Mouse (Mus musculus): ENCODE measurements around the gene Tcf15. TPM values are rescaled to one million over a fixed set of nuclear protein-coding genes. Genes with fewer than 3 reads are reported as not detected.

Tcf15 gene
- total RNA-seq, 2 experiments from 2014 or later: 16.4 to 18.9 TPM

GRCm38 (mm10) chr2:152122896-152123295 lies 20.5 kb upstream of the Tcf15 start:
- no peak for DNase-seq

DNA sequence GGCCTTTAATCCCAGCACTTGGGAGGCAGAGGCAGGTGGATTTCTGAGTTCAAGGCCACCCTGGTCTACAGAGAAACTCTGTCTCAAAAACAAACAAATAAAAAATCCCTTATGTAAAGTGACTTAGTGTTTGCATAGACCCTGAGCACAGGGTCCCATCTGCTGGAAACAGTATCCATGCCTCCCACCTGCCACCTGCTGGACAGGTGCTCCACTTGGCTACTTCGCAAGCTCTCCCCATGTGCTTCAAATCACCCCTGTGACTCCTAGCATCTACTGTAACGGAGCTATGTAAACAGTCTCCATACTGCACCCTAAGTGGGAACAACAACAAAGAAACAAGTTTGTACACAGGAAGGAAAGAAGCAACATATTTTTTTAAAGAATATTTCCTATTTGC lies 14.8 kb upstream of the Tcf15 start:
- DNase-seq: no peak

- no peak for DNase-seq
Observed at GRCm38 (mm10) chr2:152129778-152130177, 13.6 kb upstream of the Tcf15 start.

DNA sequence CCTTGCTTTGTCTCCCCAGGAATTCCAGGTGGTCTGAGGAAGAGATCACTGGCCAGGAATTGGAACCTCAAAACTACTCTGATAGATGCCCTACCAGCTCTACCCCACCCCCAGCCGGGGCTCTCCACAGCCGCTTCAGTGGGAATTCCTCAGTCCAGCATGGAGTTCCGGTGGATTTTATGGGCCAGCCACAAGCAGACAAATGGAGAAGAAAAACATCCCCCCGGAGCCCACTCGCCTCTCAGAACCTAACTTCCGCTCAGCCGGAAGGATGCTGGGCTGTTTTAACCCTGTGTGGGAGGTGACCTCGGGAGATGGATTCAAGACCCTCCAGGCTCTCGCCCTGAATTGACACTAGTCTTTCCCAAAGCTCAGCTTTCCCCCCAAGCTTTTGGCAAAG lies 11.3 kb upstream of the Tcf15 start:
- DNase-seq: no peak

DNA sequence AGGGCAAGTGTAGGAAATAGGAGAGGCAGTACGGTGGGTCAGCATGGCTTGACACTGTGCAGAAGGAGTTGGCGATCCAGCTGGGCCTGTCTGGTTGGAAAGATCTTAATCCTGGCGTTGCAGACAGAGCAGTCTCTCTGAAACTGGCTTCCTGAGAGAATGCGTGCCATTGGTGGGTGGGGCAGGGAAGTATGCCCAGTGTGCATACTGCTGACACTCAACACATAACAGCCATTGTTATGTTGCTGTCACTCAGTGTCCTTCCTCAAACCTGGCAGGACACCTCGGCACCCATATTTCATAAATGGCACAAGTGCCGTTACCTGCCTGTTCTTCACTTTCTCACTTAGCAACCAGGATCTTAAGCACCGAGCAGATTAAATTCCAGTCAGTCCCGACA lies 10.7 kb upstream of the Tcf15 start:
- no peak for DNase-seq

- no peak for DNase-seq
Observed at GRCm38 (mm10) chr2:152139191-152139987, 4.0 kb upstream of the Tcf15 start.

GRCm38 (mm10) chr2:152140941-152141340 lies 2.4 kb upstream of the Tcf15 start:
- DNase-seq: no peak

DNA sequence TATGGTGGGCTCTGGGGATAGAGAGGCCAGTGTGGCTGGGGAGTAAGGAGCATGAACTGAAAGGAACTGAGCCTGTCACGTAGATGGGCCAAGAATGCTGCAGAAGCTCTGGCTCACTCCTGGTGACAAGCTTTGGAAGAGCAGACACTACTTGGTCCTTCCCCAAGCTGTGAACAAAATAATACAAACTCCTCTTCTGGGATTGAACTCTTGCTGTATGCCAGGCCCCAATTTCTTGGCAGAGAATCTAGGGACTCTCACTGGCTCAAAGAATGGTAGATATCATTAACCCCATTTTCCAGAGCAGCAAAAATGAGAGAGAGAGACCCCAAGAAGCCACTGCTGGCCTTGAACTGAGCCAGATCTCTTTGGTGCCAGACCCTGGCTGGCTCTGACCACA lies 1.9 kb upstream of the Tcf15 start:
- no peak for DNase-seq

DNA sequence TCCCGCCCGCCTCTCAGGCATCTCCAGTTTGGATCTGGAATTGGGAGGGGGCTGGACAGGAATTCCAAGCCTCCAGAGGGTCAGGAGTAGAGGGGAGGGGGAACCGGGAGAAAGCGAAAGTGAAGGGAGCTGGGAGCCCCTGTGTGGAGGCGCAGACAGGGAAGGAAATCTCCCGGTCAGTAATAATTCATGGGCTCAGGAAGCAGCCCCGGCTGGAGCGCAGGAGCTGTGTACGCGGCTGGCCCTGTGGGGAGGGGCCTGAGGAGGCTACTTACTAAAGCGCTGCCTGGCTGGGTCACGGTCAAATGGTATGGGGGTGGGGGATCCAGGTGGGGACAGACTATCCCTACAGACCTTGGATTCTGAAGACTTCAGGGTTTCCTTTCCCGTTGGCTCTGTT lies 1.3 kb upstream of the Tcf15 start:
- peak; percentile 54 to 68 for DNase-seq

DNA sequence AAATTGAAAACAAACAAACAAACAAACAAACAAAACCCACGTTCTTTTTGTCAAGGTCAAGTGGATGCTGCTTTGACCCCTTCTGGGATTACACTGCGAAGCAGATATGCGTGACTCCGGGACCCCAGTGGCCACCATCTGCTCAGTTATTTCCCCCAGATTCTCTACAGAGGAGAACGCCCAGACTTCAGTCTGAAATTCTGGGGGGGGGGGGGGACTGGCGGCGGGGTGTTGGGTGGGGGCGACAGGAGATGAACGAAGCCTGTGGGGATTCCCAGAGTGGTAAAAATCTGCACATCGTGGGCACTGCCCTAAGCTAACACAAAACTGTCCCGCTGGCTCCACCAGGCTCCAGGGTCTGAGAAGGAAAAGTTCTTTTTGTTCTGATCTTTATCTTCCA lies 790 bp upstream of the Tcf15 start:
- DNase-seq: no peak

GRCm38 (mm10) chr2:152144158-152144450 lies 743 bp downstream of the Tcf15 start:
- DNase-seq: no peak

GRCm38 (mm10) chr2:152144501-152144900 lies 1.1 kb downstream of the Tcf15 start:
- no peak for DNase-seq

- no peak for DNase-seq
Observed at GRCm38 (mm10) chr2:152145711-152146110, 2.4 kb downstream of the Tcf15 start.

GRCm38 (mm10) chr2:152147079-152147478 lies 3.7 kb downstream of the Tcf15 start:
- no peak for DNase-seq

GRCm38 (mm10) chr2:152148675-152149074 lies 5.3 kb downstream of the Tcf15 start:
- no peak for DNase-seq

DNA sequence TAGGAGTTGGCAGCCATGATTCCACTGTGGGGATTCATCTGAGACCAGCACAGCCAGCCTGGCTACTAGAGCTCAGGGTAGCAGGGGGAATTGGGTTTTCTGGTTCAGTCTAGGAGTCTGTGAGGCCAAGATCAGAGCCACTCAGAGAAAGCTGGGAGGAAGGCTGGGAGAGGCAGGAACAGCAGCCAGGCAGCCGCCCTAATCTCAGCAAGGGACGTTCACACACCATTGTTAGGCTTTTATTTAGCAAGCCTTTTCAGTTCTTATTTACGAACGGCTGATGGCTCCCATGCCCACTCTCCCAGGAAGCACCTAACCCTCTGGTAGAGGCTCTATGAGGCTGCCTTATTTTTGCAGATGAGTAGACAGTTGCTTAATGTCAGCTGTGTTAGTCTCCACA lies 6.5 kb downstream of the Tcf15 start:
- no peak for DNase-seq

DNA sequence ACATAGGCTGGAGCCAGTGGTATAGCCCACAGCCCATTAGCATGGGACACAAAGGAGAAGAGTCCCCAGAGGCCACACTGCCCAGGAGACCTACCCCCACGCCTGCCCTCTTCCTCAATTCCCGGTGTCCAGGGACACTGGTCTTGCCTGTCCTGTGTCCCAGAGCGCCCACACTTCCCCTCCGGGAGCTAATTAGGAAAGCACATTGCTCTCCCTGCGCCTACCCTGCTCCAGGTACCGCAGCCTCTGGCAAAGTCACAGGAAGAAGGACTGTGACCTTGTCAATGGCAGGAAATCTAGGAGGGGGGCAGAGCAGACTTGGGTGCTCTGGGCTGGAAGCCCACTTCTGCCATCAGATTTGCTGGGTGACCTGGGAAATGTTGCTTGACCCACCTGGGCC lies 7.0 kb downstream of the Tcf15 start:
- DNase-seq: peak; percentile 57 to 86

DNA sequence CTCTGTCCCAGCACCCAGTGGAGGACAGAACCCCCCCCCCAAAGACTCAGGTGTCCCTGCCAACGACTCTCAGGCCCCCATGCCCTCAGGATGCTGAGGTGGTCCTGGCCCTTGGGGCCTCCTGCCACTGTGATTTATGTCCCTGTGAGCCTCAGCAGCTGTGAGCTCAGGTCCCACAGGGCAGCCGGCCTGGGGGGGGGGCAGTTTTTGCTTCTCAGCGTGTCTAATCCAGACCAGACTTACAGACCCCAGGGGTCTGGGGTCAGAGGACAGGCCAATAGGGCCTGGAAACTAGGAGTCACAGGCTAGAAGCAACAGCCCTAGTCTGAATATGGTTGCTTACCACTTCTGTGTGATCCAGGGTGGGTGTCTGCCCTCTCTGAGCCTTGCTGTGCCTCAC lies 10.0 kb downstream of the Tcf15 start:
- no peak for DNase-seq

DNA sequence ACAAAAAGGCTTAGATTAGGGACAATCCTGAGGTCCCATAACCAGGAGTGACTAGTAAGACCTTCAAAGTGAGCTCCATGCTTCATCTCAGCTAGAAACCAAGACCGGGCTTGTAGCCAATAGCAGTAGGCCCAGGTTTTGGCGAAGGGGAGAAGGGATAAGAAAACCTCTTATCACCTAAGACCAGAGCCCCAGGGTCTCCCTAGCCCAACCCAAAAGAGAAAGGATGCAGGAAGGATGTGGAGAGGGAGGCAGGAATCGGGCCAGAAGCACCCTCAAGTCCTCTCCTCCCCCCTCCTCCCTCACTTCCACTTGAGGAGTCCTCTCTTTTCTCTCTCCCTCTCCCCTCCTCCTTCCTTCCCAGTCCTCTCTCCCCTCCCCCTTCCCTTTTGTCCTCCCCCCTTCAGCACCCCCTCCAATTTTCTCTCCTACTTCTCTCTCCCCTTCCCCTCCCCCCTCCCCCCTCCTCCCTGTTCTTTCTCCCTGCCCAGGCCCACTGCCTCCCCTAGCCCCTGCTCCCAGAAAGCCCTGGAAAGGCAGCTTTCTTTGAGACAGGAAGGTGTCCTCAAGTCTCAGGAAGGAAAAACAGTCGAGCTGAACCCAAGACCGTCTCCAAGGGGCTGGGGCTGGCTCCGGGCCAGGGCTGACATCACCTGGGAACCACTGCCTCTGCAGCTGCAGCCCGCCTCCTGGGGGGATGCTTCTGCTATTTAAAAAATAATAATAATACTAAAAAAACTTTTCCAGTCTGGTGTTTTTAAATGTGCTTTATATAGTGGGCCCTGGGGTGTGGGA lies 12.2 kb downstream of the Tcf15 start:
- DNase-seq: peak; percentile 71 to 84

DNA sequence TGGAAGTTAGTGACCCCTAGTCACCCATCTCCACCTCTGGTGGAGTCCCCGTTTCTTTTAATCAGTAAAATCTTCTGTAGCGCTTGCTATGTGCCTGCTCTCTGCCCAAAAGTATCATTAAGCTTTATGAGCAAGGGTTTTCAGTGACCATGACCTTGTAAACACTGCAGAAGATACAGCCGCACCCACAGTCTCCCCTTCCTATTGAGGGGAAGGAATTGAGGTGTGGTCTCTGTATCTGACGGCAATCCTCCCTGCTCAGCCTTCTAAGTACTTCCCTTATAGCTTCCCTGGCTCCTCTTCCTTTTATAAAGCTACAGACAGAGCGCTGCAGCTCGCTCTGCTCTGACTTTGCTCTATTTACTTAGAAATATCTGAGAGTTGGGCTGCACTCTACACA lies 13.1 kb downstream of the Tcf15 start:
- no peak for DNase-seq

GRCm38 (mm10) chr2:152159487-152159886 lies 16.1 kb downstream of the Tcf15 start:
- DNase-seq: no peak

DNA sequence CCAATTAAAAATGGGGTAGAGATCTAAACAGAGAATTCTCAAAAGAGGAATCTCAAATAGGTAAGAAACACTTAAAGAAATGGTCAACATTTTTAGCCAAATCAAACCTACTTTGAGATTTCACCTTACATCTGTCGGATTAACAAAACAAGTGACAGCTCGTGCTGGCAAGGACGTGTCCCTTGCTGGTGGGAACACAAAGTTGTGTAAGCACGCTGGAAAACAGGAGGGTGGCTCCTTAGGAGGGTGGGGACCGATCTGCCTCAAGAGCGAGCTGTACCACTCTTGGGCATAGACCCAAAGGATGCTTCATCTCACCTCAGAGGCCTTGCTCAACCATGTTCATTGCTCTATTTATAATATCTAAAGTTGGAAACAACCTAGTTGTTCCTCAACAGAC lies 22.9 kb downstream of the Tcf15 start:
- DNase-seq: no peak

DNA sequence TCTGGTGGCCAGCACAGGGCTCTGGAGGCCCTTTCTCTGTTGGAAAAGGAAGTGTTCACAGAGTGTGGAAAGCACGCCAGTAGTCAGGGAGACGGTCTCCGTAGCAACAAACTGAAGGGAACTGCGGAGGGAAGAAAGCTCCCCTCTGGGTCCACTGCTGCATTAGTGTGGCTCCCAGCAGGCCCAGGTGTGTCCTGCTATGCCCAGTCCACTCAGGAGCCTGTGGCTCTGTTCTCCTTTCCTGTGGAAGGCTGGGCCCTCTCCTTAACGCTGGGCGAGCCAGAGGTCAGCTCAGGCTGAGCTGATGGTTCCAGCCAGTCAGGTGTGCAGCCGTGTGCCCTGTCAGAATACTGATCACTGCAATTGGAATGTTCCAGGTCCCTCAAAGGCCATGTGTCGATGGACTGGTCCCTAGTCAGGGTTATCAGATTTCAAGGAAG lies 24.5 kb downstream of the Tcf15 start:
- peak; percentile 81 to 83 for DNase-seq

DNA sequence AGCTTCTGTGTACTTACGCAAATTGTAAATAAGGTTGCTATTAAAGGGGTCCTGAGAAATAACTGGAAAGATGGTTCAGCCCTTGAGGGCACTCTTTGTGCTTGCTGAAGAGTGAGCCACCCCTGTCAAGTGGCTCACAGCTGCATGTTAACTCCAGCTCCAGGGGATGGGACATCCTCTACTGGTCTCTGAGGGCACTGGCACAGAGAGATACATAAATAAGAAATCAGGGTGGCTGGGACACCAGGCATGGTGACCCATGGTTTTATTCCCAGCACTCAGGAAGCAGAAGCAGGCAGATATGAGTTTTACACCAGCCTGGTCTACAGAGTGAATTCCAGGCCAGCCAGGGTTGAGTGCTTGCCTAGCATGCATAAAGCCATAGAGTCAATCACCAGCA lies 26.0 kb downstream of the Tcf15 start:
- no peak for DNase-seq
